Mouse (Mus musculus): ENCODE measurements at regions not wholly inside any gene's neighbourhood (a gene's known extent, or its start where the extent isn't known, plus 50 kb on each side); places are given as distances from the start of the nearest gene placed in this dataset.

- no peaks in the 10 kb centered on the region for H3K36me3 ChIP-seq (ENCODE audit: control insufficient read depth, insufficient read depth)
- no peak overlapping the region for H3K4me3 ChIP-seq
- TF ChIP-seq MYOD1 (IDR thresholded peaks at IDR 0.05; ENCODE audit: control insufficient read depth in 1 of 3, insufficient read length in 2 of 3, low read depth in 2 of 3) (peak in 2 of 3 experiments; percentile 23 to 44), MYOG (IDR thresholded peaks at IDR 0.05; ENCODE audit: control insufficient read depth in 1 of 3, insufficient read depth in 1 of 3, insufficient read length in 2 of 3, low read depth in 2 of 3) (peak in 1 of 3 experiments; percentile 25), CEBPB (IDR thresholded peaks at IDR 0.05; ENCODE audit: insufficient read depth, poor library complexity, severe bottlenecking) (peak; percentile 91), TCF12 (IDR thresholded peaks at IDR 0.05; ENCODE audit: insufficient read depth, poor library complexity, severe bottlenecking) (no peak), USF1 (IDR thresholded peaks at IDR 0.05; ENCODE audit: low read depth) (no peak)
Observed at GRCm38 (mm10) chr2:128226465-128227047, 100.7 kb downstream of the Bcl2l11 start.

DNA sequence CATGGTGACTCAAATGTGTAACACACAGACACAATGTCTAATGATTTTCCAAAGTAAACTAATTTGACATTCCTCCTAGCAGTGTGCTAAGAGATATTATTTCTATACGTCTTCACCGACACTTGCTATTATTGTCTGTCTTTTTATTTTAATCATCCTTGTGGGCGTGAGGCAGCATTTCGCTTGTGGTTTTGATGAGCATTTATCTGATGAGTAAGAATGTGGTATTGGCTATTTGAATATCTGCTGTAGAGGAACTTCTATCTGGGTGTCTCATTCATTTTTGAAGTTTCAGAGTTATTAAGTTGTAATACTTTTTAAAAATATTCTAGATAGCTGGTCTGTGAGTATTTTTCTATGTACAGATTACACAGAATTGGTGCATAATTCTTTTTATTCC is 103.9 kb downstream of the Bcl2l11 start:
- no peaks in the 10 kb centered on the region for H3K36me3 ChIP-seq (ENCODE audit: control insufficient read depth, insufficient read depth)
- TF ChIP-seq TCF12 (IDR thresholded peaks at IDR 0.05; ENCODE audit: insufficient read depth, poor library complexity, severe bottlenecking) = no peak
- TF ChIP-seq MYOG (IDR thresholded peaks at IDR 0.05; ENCODE audit: control insufficient read depth in 1 of 3, insufficient read depth in 1 of 3, insufficient read length in 2 of 3, low read depth in 2 of 3) = no peak
- TF ChIP-seq MYOD1 (IDR thresholded peaks at IDR 0.05; ENCODE audit: control insufficient read depth in 1 of 3, insufficient read length in 2 of 3, low read depth in 2 of 3) = no peak
- no peak for TF ChIP-seq E2F4 (IDR thresholded peaks at IDR 0.05; ENCODE audit: insufficient read depth)
- TF ChIP-seq POLR2A (IDR thresholded peaks at IDR 0.05; ENCODE audit: insufficient read length, low read depth) = no peak
- TF ChIP-seq SRF (IDR thresholded peaks at IDR 0.05; ENCODE audit: control insufficient read depth, insufficient read length, low read depth) = no peak
- no peaks in the 10 kb centered on the region for H3K79me2 ChIP-seq (ENCODE audit: control insufficient read depth, insufficient read depth)

More at GRCm38 (mm10) chr2:128226465-128227047, 100.7 kb downstream of the Bcl2l11 start:
- H3K27me3 ChIP-seq (ENCODE audit: control insufficient read depth, insufficient read depth, insufficient read length) = no peaks in the 10 kb centered on the region
- H3ac ChIP-seq (ENCODE audit: control insufficient read depth, insufficient read length) = no peak overlapping the region
- no peaks in the 10 kb centered on the region for H3K79me2 ChIP-seq (ENCODE audit: control insufficient read depth, insufficient read depth)
- H3K4me2 ChIP-seq (ENCODE audit: low read depth) = peak overlapping the region; percentile 19

DNA sequence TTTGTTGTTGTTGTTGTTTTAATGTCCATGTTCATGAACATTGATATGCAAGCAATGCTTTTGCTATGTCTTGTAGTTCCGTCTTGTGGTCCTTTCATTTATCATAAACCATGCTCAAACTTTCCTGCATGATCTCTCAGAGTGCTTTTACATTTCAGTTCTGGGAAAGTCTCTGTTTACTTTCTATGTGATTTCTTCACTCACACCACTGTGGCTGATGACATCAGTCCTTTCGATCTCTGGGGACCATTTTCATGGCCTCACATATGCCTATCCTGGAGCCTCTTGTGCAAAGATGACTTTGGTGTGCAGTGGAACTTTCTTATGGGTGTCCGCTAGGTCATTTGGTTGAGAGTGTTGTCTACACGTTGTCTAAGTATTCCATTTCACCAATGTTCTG is 105.1 kb downstream of the Bcl2l11 start:
- Histone ChIP-seq H3K27me3 (ENCODE audit: control insufficient read depth, insufficient read depth, insufficient read length) (no peaks in the 10 kb centered on the region), H3K4me2 (ENCODE audit: low read depth) (no peak overlapping the region)

More for the DNA sequence above, 103.9 kb downstream of the Bcl2l11 start:
- no peak overlapping the region for H3K4me3 ChIP-seq
- peak overlapping the region; percentile 53 for H3K4me2 ChIP-seq (ENCODE audit: low read depth)
- no peak overlapping the region for H3ac ChIP-seq (ENCODE audit: control insufficient read depth, insufficient read length)
- H3K27me3 ChIP-seq (ENCODE audit: control insufficient read depth, insufficient read depth, insufficient read length) = no peaks in the 10 kb centered on the region

GRCm38 (mm10) chr2:128231338-128231737 is 105.5 kb downstream of the Bcl2l11 start:
- no peak overlapping the region for H3K4me2 ChIP-seq (ENCODE audit: low read depth)
- H3K79me2 ChIP-seq (ENCODE audit: control insufficient read depth, insufficient read depth) = no peaks in the 10 kb centered on the region
- no peak overlapping the region for H3K4me3 ChIP-seq
- H3K36me3 ChIP-seq (ENCODE audit: control insufficient read depth, insufficient read depth) = no peaks in the 10 kb centered on the region
- no peak for TF ChIP-seq MYOG (IDR thresholded peaks at IDR 0.05; ENCODE audit: control insufficient read depth in 1 of 3, insufficient read depth in 1 of 3, insufficient read length in 2 of 3, low read depth in 2 of 3)
- TF ChIP-seq MYOD1 (IDR thresholded peaks at IDR 0.05; ENCODE audit: control insufficient read depth in 1 of 3, insufficient read length in 2 of 3, low read depth in 2 of 3) = no peak
- TF ChIP-seq POLR2A (IDR thresholded peaks at IDR 0.05; ENCODE audit: insufficient read length, low read depth) = no peak
- no peak for TF ChIP-seq MAX (IDR thresholded peaks at IDR 0.05; ENCODE audit: low read depth)
- TF ChIP-seq REST (IDR thresholded peaks at IDR 0.05; ENCODE audit: insufficient read depth, insufficient read length) = no peak
- no peak for TF ChIP-seq E2F4 (IDR thresholded peaks at IDR 0.05; ENCODE audit: insufficient read depth)
- TF ChIP-seq POLR2AphosphoS2 (IDR thresholded peaks at IDR 0.05; ENCODE audit: insufficient read length, low read depth) = no peak
- no peak for TF ChIP-seq TCF12 (IDR thresholded peaks at IDR 0.05; ENCODE audit: insufficient read depth, poor library complexity, severe bottlenecking)
- no peak for TF ChIP-seq CEBPB (IDR thresholded peaks at IDR 0.05; ENCODE audit: insufficient read depth, poor library complexity, severe bottlenecking)
- no peak for TF ChIP-seq USF1 (IDR thresholded peaks at IDR 0.05; ENCODE audit: low read depth)
- TF ChIP-seq SRF (IDR thresholded peaks at IDR 0.05; ENCODE audit: control insufficient read depth, insufficient read length, low read depth) = no peak
- TF ChIP-seq TCF3 (IDR thresholded peaks at IDR 0.05; ENCODE audit: insufficient read length, low read depth) = no peak
- H3ac ChIP-seq (ENCODE audit: control insufficient read depth, insufficient read length) = no peak overlapping the region
- H3K27me3 ChIP-seq (ENCODE audit: control insufficient read depth, insufficient read depth, insufficient read length) = no peaks in the 10 kb centered on the region

More for the DNA sequence above, 105.1 kb downstream of the Bcl2l11 start:
- no peaks in the 10 kb centered on the region for H3K36me3 ChIP-seq (ENCODE audit: control insufficient read depth, insufficient read depth)
- H3ac ChIP-seq (ENCODE audit: control insufficient read depth, insufficient read length) = no peak overlapping the region
- TF ChIP-seq E2F4 (IDR thresholded peaks at IDR 0.05; ENCODE audit: insufficient read depth) = no peak
- TF ChIP-seq CEBPB (IDR thresholded peaks at IDR 0.05; ENCODE audit: insufficient read depth, poor library complexity, severe bottlenecking) = peak; percentile 55; the same call in 1 of the 2 replicates
- TF ChIP-seq MAX (IDR thresholded peaks at IDR 0.05; ENCODE audit: low read depth) = no peak
- TF ChIP-seq MYOG (IDR thresholded peaks at IDR 0.05; ENCODE audit: control insufficient read depth in 1 of 3, insufficient read depth in 1 of 3, insufficient read length in 2 of 3, low read depth in 2 of 3) = no peak
- TF ChIP-seq REST (IDR thresholded peaks at IDR 0.05; ENCODE audit: insufficient read depth, insufficient read length) = no peak
- no peaks in the 10 kb centered on the region for H3K79me2 ChIP-seq (ENCODE audit: control insufficient read depth, insufficient read depth)
- no peak overlapping the region for H3K4me3 ChIP-seq

DNA sequence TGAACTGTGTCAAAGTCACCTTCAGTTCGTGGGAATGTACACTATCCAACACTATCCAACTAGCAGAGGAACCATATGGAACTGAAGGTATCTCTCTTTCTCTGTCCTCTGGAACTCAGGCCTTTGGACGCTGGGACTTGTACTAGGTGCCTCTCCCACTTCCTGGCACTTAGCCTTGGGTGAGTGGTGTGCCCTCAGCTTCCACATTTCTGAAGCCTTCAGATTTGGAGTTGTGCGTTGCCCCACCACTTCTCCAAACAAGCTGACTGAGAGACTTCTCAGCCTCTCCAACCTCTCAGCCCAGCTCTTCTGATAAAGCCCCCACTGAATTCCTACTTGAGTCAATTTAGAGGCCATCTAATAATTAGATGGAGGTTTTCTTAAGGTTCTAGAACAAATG is 106.2 kb downstream of the Bcl2l11 start:
- no peaks in the 10 kb centered on the region for H3K79me2 ChIP-seq (ENCODE audit: control insufficient read depth, insufficient read depth)
- no peak for TF ChIP-seq MAX (IDR thresholded peaks at IDR 0.05; ENCODE audit: low read depth)
- TF ChIP-seq POLR2AphosphoS2 (IDR thresholded peaks at IDR 0.05; ENCODE audit: insufficient read length, low read depth) = no peak
- TF ChIP-seq SRF (IDR thresholded peaks at IDR 0.05; ENCODE audit: control insufficient read depth, insufficient read length, low read depth) = no peak
- no peak for TF ChIP-seq USF1 (IDR thresholded peaks at IDR 0.05; ENCODE audit: low read depth)
- TF ChIP-seq REST (IDR thresholded peaks at IDR 0.05; ENCODE audit: insufficient read depth, insufficient read length) = no peak
- TF ChIP-seq POLR2A (IDR thresholded peaks at IDR 0.05; ENCODE audit: insufficient read length, low read depth) = no peak
- TF ChIP-seq MYOD1 (IDR thresholded peaks at IDR 0.05; ENCODE audit: control insufficient read depth in 1 of 3, insufficient read length in 2 of 3, low read depth in 2 of 3) = no peak
- no peak for TF ChIP-seq MYOG (IDR thresholded peaks at IDR 0.05; ENCODE audit: control insufficient read depth in 1 of 3, insufficient read depth in 1 of 3, insufficient read length in 2 of 3, low read depth in 2 of 3)
- no peak for TF ChIP-seq E2F4 (IDR thresholded peaks at IDR 0.05; ENCODE audit: insufficient read depth)
- TF ChIP-seq TCF12 (IDR thresholded peaks at IDR 0.05; ENCODE audit: insufficient read depth, poor library complexity, severe bottlenecking) = no peak
- no peak for TF ChIP-seq TCF3 (IDR thresholded peaks at IDR 0.05; ENCODE audit: insufficient read length, low read depth)
- TF ChIP-seq CEBPB (IDR thresholded peaks at IDR 0.05; ENCODE audit: insufficient read depth, poor library complexity, severe bottlenecking) = no peak

More for the DNA sequence above, 106.2 kb downstream of the Bcl2l11 start:
- H3K36me3 ChIP-seq (ENCODE audit: control insufficient read depth, insufficient read depth) = no peaks in the 10 kb centered on the region
- no peak overlapping the region for H3K4me3 ChIP-seq
- H3K4me2 ChIP-seq (ENCODE audit: low read depth) = no peak overlapping the region
- H3K27me3 ChIP-seq (ENCODE audit: control insufficient read depth, insufficient read depth, insufficient read length) = no peaks in the 10 kb centered on the region
- H3ac ChIP-seq (ENCODE audit: control insufficient read depth, insufficient read length) = no peak overlapping the region
